Mouse (Mus musculus): Measurements from ENCODE around the gene Asxl1. TPM values are rescaled to one million over a fixed set of nuclear protein-coding genes. Genes with fewer than 3 reads are reported as not detected.

The Asxl1 gene
- total and polyA plus RNA-seq, 3 experiments = 15.2 to 35.5 TPM; not detected in 1

GRCm38 (mm10) chr2:153404062-153404461, 58.4 kb downstream of the Asxl1 start:
- Histone ChIP-seq H3K9ac (ENCODE audit: control insufficient read depth, low read depth, low read length, poor library complexity, severe bottlenecking) (no peak overlapping the region), H3K79me2 (ENCODE audit: control insufficient read depth, insufficient read depth, low read length, poor library complexity) (no peaks in the 10 kb centered on the region), H3K9me3 (replicated peaks; ENCODE audit: insufficient read depth, low read length) (no peaks in the 10 kb centered on the region), H3K4me3 (ENCODE audit: control insufficient read depth in 1 of 2, insufficient read depth in 1 of 2, low read depth in 2 of 2, low read length in 2 of 2) (no peak overlapping the region), H3K27me3 (ENCODE audit: control insufficient read depth in 1 of 2, insufficient read depth in 2 of 2, low read length in 2 of 2) (no peaks in the 10 kb centered on the region), H3K27ac (ENCODE audit: control insufficient read depth, low read depth, low read length) (no peak overlapping the region), H3K4me1 (ENCODE audit: control insufficient read depth in 1 of 2, insufficient read depth in 2 of 2, low read length in 2 of 2) (no peaks in the 10 kb centered on the region), H3K36me3 (ENCODE audit: control insufficient read depth in 1 of 2, insufficient read depth in 2 of 2, low read length in 2 of 2) (peaks cover 0 to 9% of the 10 kb centered on the region in 2 experiments; a peak in 2 of 4 replicates)
- no peak for DNase-seq (ENCODE audit: low read depth, low spot score)
- no peak for TF ChIP-seq MAX (IDR thresholded peaks at IDR 0.05; ENCODE audit: low read length)
- TF ChIP-seq ZKSCAN1 (IDR thresholded peaks at IDR 0.05; ENCODE audit: low read depth, low read length) = no peak
- TF ChIP-seq USF1 (IDR thresholded peaks at IDR 0.05; ENCODE audit: low read depth, low read length) = no peak
- no peak for TF ChIP-seq CTCF (IDR thresholded peaks at IDR 0.05 in 2 of 3, conservative IDR thresholded peaks at IDR 0.05 in 1 of 3; ENCODE audit: control insufficient read depth in 1 of 3, insufficient read depth in 1 of 3, low read depth in 2 of 3, low read length in 3 of 3, poor library complexity in 1 of 3, severe bottlenecking in 1 of 3)

GRCm38 (mm10) chr2:153404882-153405281, 59.3 kb downstream of the Asxl1 start:
- peak; percentile 16 for DNase-seq (ENCODE audit: low read depth, low spot score)
- TF ChIP-seq MXI1 (IDR thresholded peaks at IDR 0.05; ENCODE audit: low read depth, low read length) (no peak), TCF12 (IDR thresholded peaks at IDR 0.05; ENCODE audit: low read depth, low read length) (no peak), MAZ (IDR thresholded peaks at IDR 0.05; ENCODE audit: low read depth, low read length) (no peak), NELFE (IDR thresholded peaks at IDR 0.05; ENCODE audit: low read depth, low read length) (no peak), JUND (IDR thresholded peaks at IDR 0.05; ENCODE audit: low read depth, low read length) (no peak), POLR2A (IDR thresholded peaks at IDR 0.05; ENCODE audit: control insufficient read depth in 1 of 2, insufficient read depth in 1 of 2, low read depth in 1 of 2, low read length in 2 of 2, poor library complexity in 1 of 2) (no peak), E2F4 (IDR thresholded peaks at IDR 0.05; ENCODE audit: borderline replicate concordance, low read depth, low read length) (no peak), CTCF (IDR thresholded peaks at IDR 0.05 in 2 of 3, conservative IDR thresholded peaks at IDR 0.05 in 1 of 3; ENCODE audit: control insufficient read depth in 1 of 3, insufficient read depth in 1 of 3, low read depth in 2 of 3, low read length in 3 of 3, poor library complexity in 1 of 3, severe bottlenecking in 1 of 3) (no peak), MEF2A (IDR thresholded peaks at IDR 0.05; ENCODE audit: extremely low read depth, insufficient replicate concordance, low read depth, low read length, poor library complexity, severe bottlenecking) (no peak), RCOR1 (IDR thresholded peaks at IDR 0.05; ENCODE audit: low read depth, low read length) (no peak), POLR2AphosphoS5 (IDR thresholded peaks at IDR 0.05; ENCODE audit: borderline replicate concordance, low read depth, low read length) (no peak), ZC3H11A (IDR thresholded peaks at IDR 0.05; ENCODE audit: low read depth, low read length) (no peak), ZMIZ1 (IDR thresholded peaks at IDR 0.05; ENCODE audit: low read depth, low read length) (no peak; the same call in 1 of the 2 replicates), BHLHE40 (IDR thresholded peaks at IDR 0.05; ENCODE audit: borderline replicate concordance, low read depth, low read length) (no peak), CHD1 (IDR thresholded peaks at IDR 0.05; ENCODE audit: low read depth, low read length) (no peak), HCFC1 (IDR thresholded peaks at IDR 0.05; ENCODE audit: low read depth, low read length) (no peak), UBTF (IDR thresholded peaks at IDR 0.05; ENCODE audit: borderline replicate concordance, insufficient read depth, low read depth, low read length) (no peak), TBP (IDR thresholded peaks at IDR 0.05; ENCODE audit: low read depth, low read length) (no peak), MYB (IDR thresholded peaks at IDR 0.05; ENCODE audit: low read depth, low read length) (no peak)
- no peak overlapping the region for H3K27ac ChIP-seq (ENCODE audit: control insufficient read depth, low read depth, low read length)
- H3K9me3 ChIP-seq (replicated peaks; ENCODE audit: insufficient read depth, low read length) = no peaks in the 10 kb centered on the region
- no peaks in the 10 kb centered on the region for H3K27me3 ChIP-seq (ENCODE audit: control insufficient read depth in 1 of 2, insufficient read depth in 2 of 2, low read length in 2 of 2)
- H3K9ac ChIP-seq (ENCODE audit: control insufficient read depth, low read depth, low read length, poor library complexity, severe bottlenecking) = no peak overlapping the region
- no peaks in the 10 kb centered on the region for H3K4me1 ChIP-seq (ENCODE audit: control insufficient read depth in 1 of 2, insufficient read depth in 2 of 2, low read length in 2 of 2)
- no peaks in the 10 kb centered on the region for H3K79me2 ChIP-seq (ENCODE audit: control insufficient read depth, insufficient read depth, low read length, poor library complexity)
- no peak overlapping the region for H3K4me3 ChIP-seq (ENCODE audit: control insufficient read depth in 1 of 2, insufficient read depth in 1 of 2, low read depth in 2 of 2, low read length in 2 of 2)
- H3K36me3 ChIP-seq (ENCODE audit: control insufficient read depth in 1 of 2, insufficient read depth in 2 of 2, low read length in 2 of 2) = peaks cover 0 to 5% of the 10 kb centered on the region in 2 experiments; a peak in 2 of 4 replicates

All from MEL (cell line).